Mouse (Mus musculus): ENCODE data around the gene Clcn7. TPM values are rescaled to one million over a fixed set of nuclear protein-coding genes. Genes with fewer than 3 reads are reported as not detected.
A peak's percentile ranks its signal among the peaks of the same experiment; 100 is the strongest.

Gene Clcn7
- polyA plus RNA-seq, 1 experiment from 2014 or later: 24.4 TPM

DNA sequence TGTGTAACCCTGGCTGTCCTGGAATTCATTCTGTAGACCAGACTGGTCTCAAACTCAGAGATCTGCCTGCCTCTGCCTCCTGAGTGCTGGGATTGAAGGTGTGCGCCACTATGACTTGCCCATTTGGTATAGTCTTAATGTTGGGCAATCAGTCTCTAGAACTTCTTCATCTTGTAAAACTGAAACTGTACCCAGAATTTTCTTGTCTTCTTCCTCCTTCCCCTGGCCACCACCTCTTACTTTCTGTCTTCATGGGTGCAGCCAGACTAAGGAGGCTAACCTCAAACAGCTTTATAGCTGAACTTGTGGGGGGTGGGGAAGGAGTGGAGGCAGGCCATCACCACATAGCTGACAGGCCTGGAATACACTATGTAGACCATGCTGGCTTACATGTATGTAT is 5.6 kb downstream of the Clcn7 start:
- Histone ChIP-seq H3K27me3 (replicated peaks; ENCODE audit: low read depth, poor library complexity, severe bottlenecking) (no peaks in the 10 kb centered on the region), H3K27ac (replicated peaks) (no peak overlapping the region), H3K4me1 (peaks cover 10% of the 10 kb centered on the region), H3K36me3 (replicated peaks) (peaks cover 27% of the 10 kb centered on the region), H3K9me3 (no peaks in the 10 kb centered on the region), H3K4me3 (no peak overlapping the region)
- DNase-seq (ENCODE audit: low spot score): no peak
- WGBS: 96% methylated on average over 1 of the region's 1 CpGs

DNA sequence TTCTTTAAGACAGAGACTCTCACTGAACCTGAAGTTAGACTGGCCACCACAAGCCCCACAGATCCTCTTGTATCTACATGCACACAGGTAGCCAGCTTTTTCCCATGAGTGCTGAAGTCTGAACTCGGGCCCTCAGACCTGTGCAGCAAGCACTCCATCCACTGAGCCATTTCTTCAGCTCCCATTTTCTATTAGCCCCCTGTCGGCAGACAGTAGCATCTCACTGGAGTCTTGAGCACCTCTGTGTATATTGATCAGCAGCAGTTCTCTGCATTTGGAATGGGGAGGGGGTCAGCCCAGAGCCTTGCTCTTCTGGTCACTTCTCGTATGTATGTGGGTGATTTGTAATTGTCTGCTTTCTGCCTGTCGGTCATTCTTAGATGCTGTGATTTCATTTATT is 6.8 kb downstream of the Clcn7 start:
- Histone ChIP-seq H3K36me3 (replicated peaks) (peaks cover 37% of the 10 kb centered on the region), H3K27ac (replicated peaks) (no peak overlapping the region), H3K4me3 (no peak overlapping the region), H3K4me1 (no peaks in the 10 kb centered on the region), H3K9me3 (no peaks in the 10 kb centered on the region), H3K27me3 (replicated peaks; ENCODE audit: low read depth, poor library complexity, severe bottlenecking) (no peaks in the 10 kb centered on the region)
- 76% methylated on average over 4 of the region's 4 CpGs for WGBS
- peak; percentile 16 for DNase-seq (ENCODE audit: low spot score)

DNA sequence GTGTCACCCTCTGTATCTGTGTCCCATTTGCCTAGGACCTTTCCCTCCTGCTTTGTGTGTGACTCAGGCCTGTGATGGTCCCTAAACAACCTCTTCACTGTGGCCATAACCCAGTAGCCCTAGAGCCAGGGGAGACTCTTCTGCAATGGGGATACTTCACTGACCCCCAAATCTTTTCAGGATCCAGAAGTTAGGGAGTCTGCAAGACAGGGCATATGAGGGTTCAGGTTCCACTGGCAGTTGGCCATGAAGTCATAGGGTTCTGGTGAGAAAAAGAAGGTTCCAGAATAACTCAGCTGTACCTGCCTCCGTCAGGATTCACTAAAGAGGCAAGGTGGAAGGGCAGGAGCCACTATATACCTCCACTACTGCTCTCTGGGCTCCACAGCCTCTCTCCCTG is 29.0 kb downstream of the Clcn7 start, which contains the start of gene Ccdc154:
Gene Ccdc154, plus strand, starts transcription at position 301 of the 400 bp plus-strand sequence.
- Histone ChIP-seq H3K4me1 (no peaks in the 10 kb centered on the region), H3K36me3 (replicated peaks) (peaks cover 50% of the 10 kb centered on the region), H3K27ac (replicated peaks) (no peak within 1 kb of the TSS), H3K9me3 (no peaks in the 10 kb centered on the region), H3K27me3 (replicated peaks; ENCODE audit: low read depth, poor library complexity, severe bottlenecking) (no peaks in the 10 kb centered on the region), H3K4me3 (no peak within 1 kb of the TSS)
- no peak for DNase-seq (ENCODE audit: low spot score)
- WGBS: 83% methylated on average over 1 of the region's 1 CpGs

DNA sequence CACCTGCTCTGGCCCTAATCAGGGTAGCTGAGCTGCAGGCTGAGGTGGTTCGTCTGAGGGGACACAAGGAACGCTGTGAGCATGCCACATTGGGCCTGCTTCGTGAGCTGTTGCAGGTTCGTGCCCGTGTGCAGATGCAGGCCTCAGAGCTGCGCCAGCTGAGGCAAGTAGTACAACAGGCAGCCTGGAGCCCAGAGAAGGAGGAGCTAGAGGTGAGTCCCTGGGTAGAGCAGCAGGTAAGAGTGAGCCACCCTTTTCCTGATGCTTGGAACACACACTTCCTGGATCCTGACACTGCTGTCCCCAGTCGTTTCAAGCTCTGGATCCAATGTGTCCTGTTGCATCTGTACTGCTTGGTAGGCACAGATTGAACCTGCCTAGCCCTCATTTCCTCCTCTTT is 30.2 kb downstream of the Clcn7 start:
- 78% methylated on average over 7 of the region's 7 CpGs for WGBS
- H3K27me3 ChIP-seq (replicated peaks; ENCODE audit: low read depth, poor library complexity, severe bottlenecking): no peaks in the 10 kb centered on the region
- no peak overlapping the region for H3K27ac ChIP-seq (replicated peaks)
- no peaks in the 10 kb centered on the region for H3K4me1 ChIP-seq
- DNase-seq (ENCODE audit: low spot score): no peak
- peaks cover 38% of the 10 kb centered on the region for H3K36me3 ChIP-seq (replicated peaks)
- H3K9me3 ChIP-seq: no peaks in the 10 kb centered on the region
- no peak overlapping the region for H3K4me3 ChIP-seq

DNA sequence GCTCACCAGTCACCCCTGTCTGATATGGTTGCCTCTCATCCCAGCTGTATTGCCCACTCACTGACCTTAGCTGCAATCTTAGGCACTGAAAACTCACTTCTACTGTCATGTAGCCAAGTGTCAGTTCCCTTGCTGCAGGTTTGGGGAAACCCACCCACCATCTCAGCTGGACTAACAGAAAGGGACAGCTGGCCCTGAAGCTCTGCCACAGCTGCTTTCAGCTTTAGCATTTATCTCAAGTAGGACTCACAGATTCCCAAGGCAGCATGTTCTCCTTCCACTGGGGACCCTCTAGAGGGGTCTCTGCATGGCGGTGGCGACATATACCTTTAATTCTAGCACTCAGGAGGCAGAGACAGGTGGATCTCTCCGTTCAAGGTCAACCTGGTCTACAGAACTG is 31.6 kb downstream of the Clcn7 start:
- DNase-seq (ENCODE audit: low spot score): no peak
- WGBS: 86% methylated on average over 3 of the region's 3 CpGs
- H3K4me1 ChIP-seq: no peaks in the 10 kb centered on the region
- H3K27me3 ChIP-seq (replicated peaks; ENCODE audit: low read depth, poor library complexity, severe bottlenecking): no peaks in the 10 kb centered on the region
- no peaks in the 10 kb centered on the region for H3K9me3 ChIP-seq
- H3K27ac ChIP-seq (replicated peaks): no peak overlapping the region
- H3K4me3 ChIP-seq: no peak overlapping the region
- peaks cover 25% of the 10 kb centered on the region for H3K36me3 ChIP-seq (replicated peaks)

DNA sequence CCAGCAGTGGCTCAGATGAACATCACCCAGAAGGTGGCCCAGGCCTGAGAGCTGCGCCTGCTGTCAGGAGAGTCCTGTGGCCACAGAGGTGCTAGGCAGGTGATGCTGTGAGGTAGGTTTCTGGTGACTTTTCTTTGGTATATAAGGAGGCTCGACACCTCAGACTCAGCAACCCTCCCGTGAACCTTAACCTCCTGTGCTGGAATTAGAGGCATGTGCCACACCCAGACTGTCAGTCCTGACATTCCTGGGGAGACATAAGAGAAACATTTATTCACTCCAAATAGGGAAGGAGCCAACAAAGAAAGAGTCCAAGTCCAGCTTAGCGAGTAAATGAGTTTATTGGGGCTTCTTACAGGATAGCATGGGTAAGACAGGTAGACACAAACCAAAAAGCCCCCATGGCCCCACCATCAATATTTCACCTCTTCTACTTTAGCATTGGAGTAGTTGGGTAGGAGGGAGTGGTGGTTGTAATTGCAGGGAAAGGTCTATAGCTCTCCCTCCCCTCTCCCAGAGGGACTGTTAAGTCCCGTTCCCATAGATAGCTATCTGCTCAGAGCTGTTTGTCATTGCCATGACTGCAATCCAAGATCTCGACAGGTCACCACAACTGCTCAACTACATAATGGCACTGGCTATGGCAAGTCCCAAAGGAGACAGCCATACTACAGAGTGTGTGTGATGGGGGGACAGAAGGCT is 32.9 kb downstream of the Clcn7 start:
- H3K27me3 ChIP-seq (replicated peaks; ENCODE audit: low read depth, poor library complexity, severe bottlenecking): no peaks in the 10 kb centered on the region

DNA sequence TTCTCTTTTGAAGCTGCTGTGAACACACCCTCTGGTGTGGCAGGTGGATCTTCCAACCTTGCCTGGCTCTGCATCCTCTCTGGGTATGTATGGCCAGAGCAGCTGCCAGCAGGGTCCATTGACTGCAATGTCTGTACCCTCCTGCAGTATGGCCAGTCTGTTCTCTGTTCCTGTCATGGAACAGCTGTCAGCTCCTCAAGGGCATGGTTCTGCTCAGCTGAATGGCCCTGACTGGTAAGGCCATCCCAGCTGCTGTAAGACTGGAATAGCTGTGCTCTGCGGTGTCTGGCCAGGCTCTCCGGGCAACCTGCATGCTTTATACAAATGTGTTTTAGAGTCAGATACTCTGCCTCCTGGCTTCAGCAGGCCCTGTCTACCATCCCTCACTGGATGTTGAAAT is 36.5 kb downstream of the Clcn7 start:
- Histone ChIP-seq H3K9me3 (no peaks in the 10 kb centered on the region), H3K27me3 (replicated peaks; ENCODE audit: low read depth, poor library complexity, severe bottlenecking) (no peaks in the 10 kb centered on the region), H3K4me1 (no peaks in the 10 kb centered on the region), H3K4me3 (no peak overlapping the region), H3K27ac (replicated peaks) (no peak overlapping the region), H3K36me3 (replicated peaks) (no peaks in the 10 kb centered on the region)
- no peak for DNase-seq (ENCODE audit: low spot score)
- 89% methylated on average over 2 of the region's 2 CpGs for WGBS

More for the DNA sequence above, 32.9 kb downstream of the Clcn7 start:
- DNase-seq (ENCODE audit: low spot score): no peak
- no peaks in the 10 kb centered on the region for H3K4me1 ChIP-seq
- 74% methylated on average over 6 of the region's 6 CpGs for WGBS
- no peak overlapping the region for H3K4me3 ChIP-seq
- H3K27ac ChIP-seq (replicated peaks): no peak overlapping the region
- no peaks in the 10 kb centered on the region for H3K9me3 ChIP-seq
- H3K36me3 ChIP-seq (replicated peaks): peaks cover 12% of the 10 kb centered on the region

DNA sequence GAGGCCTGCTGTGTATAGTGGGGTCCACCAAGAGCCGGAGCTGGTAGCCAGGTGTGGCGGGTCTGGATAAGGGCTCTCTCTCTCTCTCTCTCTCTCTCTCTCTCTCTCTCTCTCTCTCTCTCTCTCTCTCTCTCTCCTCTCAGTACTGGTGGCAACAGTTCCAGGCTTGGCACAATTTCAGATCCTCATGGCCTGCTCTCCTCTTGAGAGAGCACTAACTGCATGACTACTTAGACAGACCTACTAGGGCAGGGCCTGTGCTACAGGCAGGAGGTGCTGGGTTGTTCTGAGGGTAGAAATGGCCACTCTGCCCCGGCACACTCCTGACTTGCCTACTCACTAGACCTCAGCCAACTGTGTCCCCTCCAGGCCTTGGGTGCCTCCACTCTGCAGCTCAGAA is 39.4 kb downstream of the Clcn7 start:
- Histone ChIP-seq H3K36me3 (replicated peaks) (no peaks in the 10 kb centered on the region), H3K4me1 (peaks cover 10% of the 10 kb centered on the region; the same call in 1 of the 2 replicates), H3K9me3 (no peaks in the 10 kb centered on the region), H3K27me3 (replicated peaks; ENCODE audit: low read depth, poor library complexity, severe bottlenecking) (0 out of 2 replicates have a peak, but pooled peaks cover under 1% of the 10 kb centered on the region), H3K27ac (replicated peaks) (no peak overlapping the region), H3K4me3 (no peak overlapping the region)
- 88% methylated on average over 3 of the region's 3 CpGs for WGBS
- DNase-seq (ENCODE audit: low spot score): no peak

DNA sequence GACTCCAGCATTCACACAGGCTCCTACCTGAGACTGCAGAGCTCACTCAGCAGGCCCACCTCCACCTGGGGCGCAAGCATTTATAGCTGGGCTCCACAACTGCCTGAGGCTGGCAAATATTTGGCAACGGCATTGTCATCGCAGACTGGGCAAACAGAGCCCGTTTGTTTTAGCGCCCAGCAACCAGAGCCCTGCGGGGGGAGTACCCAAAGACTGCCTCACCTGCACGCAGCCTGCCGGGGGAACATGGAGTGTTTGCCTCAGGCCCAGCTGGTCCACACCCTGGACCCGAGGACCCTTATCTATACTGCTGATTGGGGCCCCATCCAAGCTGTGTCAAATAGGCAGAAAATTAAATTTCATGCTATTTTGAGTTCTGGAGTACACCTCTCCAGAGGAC is 42.2 kb downstream of the Clcn7 start, which contains the start of gene Gm38655:
Gene Gm38655, minus strand, starts transcription at position 61 of the 400 bp plus-strand sequence.
- Histone ChIP-seq H3K27ac (replicated peaks) (no peak within 1 kb of the TSS), H3K27me3 (replicated peaks; ENCODE audit: low read depth, poor library complexity, severe bottlenecking) (0 out of 2 replicates have a peak, but pooled peaks cover 5% of the 10 kb centered on the region), H3K9me3 (no peaks in the 10 kb centered on the region), H3K4me1 (peaks cover 14% of the 10 kb centered on the region), H3K36me3 (replicated peaks) (no peaks in the 10 kb centered on the region), H3K4me3 (no peak within 1 kb of the TSS)
- whole genome bisulfite sequencing: 65% methylated on average over 9 of the region's 9 CpGs
- DNase-seq (ENCODE audit: low spot score): no peak

DNA sequence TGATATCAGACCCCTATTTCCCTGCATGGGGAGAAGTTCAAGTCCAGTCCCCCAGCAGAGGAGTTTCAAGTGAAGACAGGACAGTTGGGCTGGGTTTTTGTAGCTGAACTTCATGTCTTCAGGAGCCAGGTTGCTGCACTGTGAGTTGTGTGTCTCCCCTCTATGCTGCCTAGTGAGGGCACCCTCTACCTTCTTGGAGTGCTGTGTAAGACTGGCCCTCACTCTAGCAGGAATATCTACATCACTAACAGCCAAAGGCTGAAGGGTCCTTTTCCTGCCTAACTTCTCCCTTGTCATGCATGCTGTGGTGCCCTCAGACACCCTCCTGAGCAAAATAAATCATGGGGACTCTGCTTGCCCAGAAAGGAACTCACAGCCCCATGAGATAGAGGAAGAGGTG is 50.0 kb downstream of the Clcn7 start:
- Histone ChIP-seq H3K27ac (replicated peaks) (peak overlapping the region; percentile 90; the same call in 1 of the 2 replicates), H3K4me3 (peak overlapping the region; percentile 97), H3K9me3 (no peaks in the 10 kb centered on the region), H3K27me3 (replicated peaks; ENCODE audit: low read depth, poor library complexity, severe bottlenecking) (peaks cover 10% of the 10 kb centered on the region), H3K36me3 (replicated peaks) (peaks cover 10% of the 10 kb centered on the region), H3K4me1 (peaks cover 40% of the 10 kb centered on the region)
- no peak for DNase-seq (ENCODE audit: low spot score)

DNA sequence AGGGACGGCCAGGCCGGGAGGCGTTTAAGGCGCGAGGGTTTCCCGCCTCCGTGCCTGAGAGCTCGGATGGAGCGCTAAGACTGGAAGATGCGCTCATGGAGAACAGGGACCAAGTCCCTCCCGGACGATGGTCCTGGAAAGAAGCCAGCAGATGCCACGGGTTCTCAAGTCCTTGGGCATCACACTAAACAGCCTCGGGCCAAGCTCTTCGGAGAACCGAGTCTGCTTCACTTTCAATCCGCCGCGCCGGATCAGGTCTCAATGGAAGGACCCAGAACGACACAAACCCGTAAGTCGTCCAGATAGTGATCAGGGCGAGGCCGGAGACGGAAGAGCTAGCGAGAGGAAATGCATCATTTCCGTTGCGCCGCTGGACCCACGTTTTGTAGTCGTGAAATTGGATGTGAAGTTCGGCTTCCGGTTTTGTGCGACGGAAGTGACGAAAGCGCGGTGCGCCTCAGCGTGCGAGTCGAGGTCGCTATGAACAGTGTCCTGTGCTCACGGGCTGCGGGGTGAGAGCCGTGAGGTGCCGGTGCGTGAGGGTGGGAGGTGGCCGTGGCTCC is 51.0 kb downstream of the Clcn7 start, which contains the start of gene BC003965:
Gene BC003965, plus strand, starts transcription at position 426 of the 563 bp plus-strand sequence.
- H3K4me1 ChIP-seq: peaks cover 45% of the 10 kb centered on the region
- under 1% methylated on average over 50 of the region's 50 CpGs for WGBS
- H3K27ac ChIP-seq (replicated peaks): peak within 1 kb of the TSS; percentile 90
- peak; percentile 97 for DNase-seq (ENCODE audit: low spot score)
- H3K4me3 ChIP-seq: peak within 1 kb of the TSS; percentile 97
- H3K27me3 ChIP-seq (replicated peaks; ENCODE audit: low read depth, poor library complexity, severe bottlenecking): peaks cover 10% of the 10 kb centered on the region
- H3K9me3 ChIP-seq: no peaks in the 10 kb centered on the region
- H3K36me3 ChIP-seq (replicated peaks): peaks cover 10% of the 10 kb centered on the region

DNA sequence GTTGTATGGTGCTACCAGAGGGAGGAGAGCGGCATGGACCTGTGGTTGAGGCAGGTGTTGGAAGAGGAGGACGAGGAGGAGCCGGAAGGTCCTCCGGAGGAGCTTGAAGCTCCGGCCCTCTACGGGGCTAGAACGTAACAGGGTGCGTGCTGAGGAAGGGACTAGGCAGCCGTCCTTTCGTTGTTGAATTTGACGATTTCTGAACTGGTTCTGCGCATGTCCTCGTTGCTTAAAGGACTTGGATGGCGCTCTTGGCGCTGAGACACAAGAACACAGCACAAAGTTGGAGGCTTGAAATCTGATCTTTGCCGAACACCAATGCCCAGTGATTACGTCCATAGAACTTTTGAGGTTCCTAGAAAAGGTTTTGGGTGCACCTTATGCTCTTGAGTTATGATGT is 51.8 kb downstream of the Clcn7 start:
- Histone ChIP-seq H3K4me1 (peaks cover 53% of the 10 kb centered on the region), H3K9me3 (no peaks in the 10 kb centered on the region), H3K27ac (replicated peaks) (peak overlapping the region; percentile 90), H3K4me3 (peak overlapping the region; percentile 97), H3K36me3 (replicated peaks) (peaks cover 10% of the 10 kb centered on the region), H3K27me3 (replicated peaks; ENCODE audit: low read depth, poor library complexity, severe bottlenecking) (peaks cover 10% of the 10 kb centered on the region)
- no peak for DNase-seq (ENCODE audit: low spot score)
- WGBS: 8% methylated on average over 17 of the region's 17 CpGs

DNA sequence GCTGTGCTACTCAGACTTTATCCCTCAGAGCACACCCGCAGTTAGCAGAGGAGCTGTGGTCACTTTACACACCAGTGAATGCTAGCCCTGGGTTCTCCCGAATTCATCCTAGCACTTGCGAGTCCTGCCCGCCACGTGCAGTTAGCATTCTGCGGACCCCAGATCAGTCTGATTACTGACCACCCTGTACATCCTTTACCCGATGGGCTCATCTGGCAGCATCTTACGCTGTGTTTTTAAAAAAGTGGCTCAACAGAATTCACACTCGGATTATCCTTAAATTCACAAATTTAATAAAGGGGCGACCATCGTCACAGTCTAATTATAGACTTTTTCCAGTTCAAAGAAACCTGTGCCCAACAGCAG is 54.6 kb downstream of the Clcn7 start:
- H3K4me3 ChIP-seq: peak overlapping the region; percentile 97
- H3K4me1 ChIP-seq: peaks cover 51% of the 10 kb centered on the region
- peak overlapping the region; percentile 94 for H3K27ac ChIP-seq (replicated peaks)
- H3K27me3 ChIP-seq (replicated peaks; ENCODE audit: low read depth, poor library complexity, severe bottlenecking): no peaks in the 10 kb centered on the region
- H3K36me3 ChIP-seq (replicated peaks): peaks cover 32% of the 10 kb centered on the region
- WGBS: 9% methylated on average over 11 of the region's 11 CpGs
- DNase-seq (ENCODE audit: low spot score): peak; percentile 15
- H3K9me3 ChIP-seq: no peaks in the 10 kb centered on the region
